Mouse (Mus musculus) heart, embryonic 11.5 days (tissue): ENCODE measurements around the gene Lzts3. TPM values are rescaled to one million over a fixed set of nuclear protein-coding genes. Genes with fewer than 3 reads are reported as not detected.
A peak's percentile ranks its signal among the peaks of the same experiment; 100 is the strongest.

ENCODE experiments used
- ATAC-seq: fragments of 200-750 bp; cut with Nextera tagmentation; replicated peaks from 2 replicates; pipeline ENCODE4 v1.8.0; 2017; ENCODE audit warnings: moderate library complexity; ENCODE audit not compliant: insufficient number of reproducible peaks, low FRiP score, low TSS enrichment
- H3K27ac ChIP-seq: fragments of 300-500 bp; sonication (generic); 2 replicates; pipeline ENCODE4 v1.5.1; 2014; ENCODE audit warnings: mild to moderate bottlenecking, low read depth, low read length
- H3K27me3 ChIP-seq: fragments of 300-500 bp; sonication (generic); 2 replicates; pipeline ENCODE4 v1.6.1; 2014; ENCODE audit warnings: mild to moderate bottlenecking, low read length, mixed read lengths; ENCODE audit not compliant: control insufficient read depth, insufficient read depth
- H3K36me3 ChIP-seq: fragments of 300-500 bp; sonication (generic); 2 replicates; pipeline ENCODE4 v1.6.1; 2014; ENCODE audit warnings: mild to moderate bottlenecking, low read length, moderate library complexity, mixed read lengths; ENCODE audit not compliant: control insufficient read depth, insufficient read depth
- H3K4me1 ChIP-seq: fragments of 300-500 bp; sonication (generic); 2 replicates; pipeline ENCODE4 v1.6.1; 2014; ENCODE audit warnings: low read length; ENCODE audit not compliant: control insufficient read depth, insufficient read depth
- H3K4me2 ChIP-seq: fragments of 300-500 bp; sonication (generic); 2 replicates; pipeline ENCODE4 v1.6.1; 2014; ENCODE audit warnings: mild to moderate bottlenecking, moderate library complexity
- H3K4me3 ChIP-seq: fragments of 300-500 bp; sonication (generic); 2 replicates; pipeline ENCODE4 v1.5.1; 2014; ENCODE audit warnings: low read depth, low read length
- H3K9ac ChIP-seq: fragments of 300-500 bp; sonication (generic); 2 replicates; pipeline ENCODE4 v1.6.1; 2014; ENCODE audit warnings: mild to moderate bottlenecking, low read depth, low read length, moderate library complexity
- H3K9me3 ChIP-seq: fragments of 300-500 bp; sonication (generic); replicated peaks from 2 replicates; pipeline ENCODE4 v1.6.1; 2016; ENCODE audit warnings: low read length; ENCODE audit not compliant: control insufficient read depth
- WGBS: fragments of 180-500 bp; shearing (Covaris S2); extraction: QIAGEN DNeasy Blood & Tissue Kit; methylation state at CpG from one replicate; pipeline ENCODE4 v1.1.7; 2014; ENCODE audit not compliant: insufficient replicate concordance; 5-methylcytosine and 5-hydroxymethylcytosine counted together
- polyA plus RNA-seq: library from polyadenylated mRNA; unstranded; fragments of >200 nt; fragmentation: Nextera tagmentation; extraction: Ambion mirVana; gene quantifications from 2 replicates; pipeline ENCODE4 v1.2.1, GENCODE M21; 2014

Lzts3 gene
- polyA plus RNA-seq, 1 experiment from 2014 or later: 0.69 TPM

GRCm38 (mm10) chr2:130645198-130645597 is 2.6 kb upstream of the Lzts3 start:
- H3K4me2 ChIP-seq: no peak overlapping the region
- H3K9ac ChIP-seq: no peak overlapping the region
- H3K4me3 ChIP-seq: no peak overlapping the region
- ATAC-seq: no peak
- WGBS: 82% methylated on average over 4 of the region's 4 CpGs
- H3K9me3 ChIP-seq: no peaks in the 10 kb centered on the region
- H3K27me3 ChIP-seq: peaks cover 11% of the 10 kb centered on the region
- no peaks in the 10 kb centered on the region; the same call in 1 of the 2 replicates for H3K4me1 ChIP-seq
- H3K36me3 ChIP-seq: no peaks in the 10 kb centered on the region
- no peak overlapping the region for H3K27ac ChIP-seq

GRCm38 (mm10) chr2:130642197-130642660 is 374 bp downstream of the Lzts3 start:
- H3K9me3 ChIP-seq: no peaks in the 10 kb centered on the region
- H3K4me2 ChIP-seq: peak overlapping the region; percentile 95
- peaks cover 30% of the 10 kb centered on the region for H3K27me3 ChIP-seq
- under 1% methylated on average over 25 of the region's 27 CpGs for WGBS
- no peaks in the 10 kb centered on the region; the same call in 1 of the 2 replicates for H3K4me1 ChIP-seq
- no peak overlapping the region for H3K27ac ChIP-seq
- peak; percentile 55 for ATAC-seq
- H3K9ac ChIP-seq: peak overlapping the region; percentile 70
- peak overlapping the region; percentile 49 for H3K4me3 ChIP-seq
- H3K36me3 ChIP-seq: no peaks in the 10 kb centered on the region

- H3K9ac ChIP-seq: no peak overlapping the region; the same call in 1 of the 2 replicates
- ATAC-seq: no peak
- no peak overlapping the region for H3K27ac ChIP-seq
- WGBS: 66% methylated on average over 6 of the region's 6 CpGs
- H3K4me3 ChIP-seq: no peak overlapping the region
- peak overlapping the region; percentile 95; the same call in 1 of the 2 replicates for H3K4me2 ChIP-seq
- H3K4me1 ChIP-seq: no peaks in the 10 kb centered on the region; the same call in 1 of the 2 replicates
- H3K9me3 ChIP-seq: no peaks in the 10 kb centered on the region
- no peaks in the 10 kb centered on the region for H3K36me3 ChIP-seq
- peaks cover 37% of the 10 kb centered on the region for H3K27me3 ChIP-seq
Measured at GRCm38 (mm10) chr2:130641351-130642025, 1.1 kb downstream of the Lzts3 start.

- Histone ChIP-seq H3K4me1 (peaks cover 16% of the 10 kb centered on the region), H3K9me3 (no peaks in the 10 kb centered on the region), H3K4me3 (no peak overlapping the region), H3K27me3 (peaks cover 59% of the 10 kb centered on the region), H3K36me3 (no peaks in the 10 kb centered on the region), H3K9ac (no peak overlapping the region), H3K4me2 (no peak overlapping the region), H3K27ac (no peak overlapping the region)
- ATAC-seq: no peak
- 63% methylated on average over 6 of the region's 6 CpGs for WGBS
Measured at GRCm38 (mm10) chr2:130639276-130639675, 3.3 kb downstream of the Lzts3 start.

GRCm38 (mm10) chr2:130638101-130638611 is 4.4 kb downstream of the Lzts3 start:
- Histone ChIP-seq H3K4me2 (no peak overlapping the region), H3K27me3 (peaks cover 69% of the 10 kb centered on the region), H3K27ac (no peak overlapping the region), H3K4me3 (no peak overlapping the region), H3K9ac (no peak overlapping the region), H3K4me1 (peaks cover 18% of the 10 kb centered on the region), H3K9me3 (no peaks in the 10 kb centered on the region), H3K36me3 (no peaks in the 10 kb centered on the region)
- WGBS: 22% methylated on average over 16 of the region's 16 CpGs
- no peak for ATAC-seq

GRCm38 (mm10) chr2:130635847-130636246 is 6.8 kb downstream of the Lzts3 start:
- H3K9me3 ChIP-seq: no peaks in the 10 kb centered on the region
- H3K4me1 ChIP-seq: peaks cover 18% of the 10 kb centered on the region
- H3K9ac ChIP-seq: no peak overlapping the region
- 7% methylated on average over 21 of the region's 21 CpGs for WGBS
- no peaks in the 10 kb centered on the region for H3K36me3 ChIP-seq
- peak; percentile 14; the same call in 1 of the 2 replicates for ATAC-seq
- peak overlapping the region; percentile 81 for H3K4me2 ChIP-seq
- peaks cover 69% of the 10 kb centered on the region for H3K27me3 ChIP-seq
- peak overlapping the region; percentile 47 for H3K4me3 ChIP-seq
- H3K27ac ChIP-seq: no peak overlapping the region

GRCm38 (mm10) chr2:130634739-130635411 is 7.7 kb downstream of the Lzts3 start:
- Histone ChIP-seq H3K36me3 (no peaks in the 10 kb centered on the region), H3K9ac (peak overlapping the region; percentile 57), H3K9me3 (no peaks in the 10 kb centered on the region), H3K4me2 (peak overlapping the region; percentile 81), H3K4me1 (peaks cover 18% of the 10 kb centered on the region), H3K27me3 (peaks cover 61% of the 10 kb centered on the region), H3K27ac (no peak overlapping the region), H3K4me3 (peak overlapping the region; percentile 47)
- no peak; the same call in 1 of the 2 replicates for ATAC-seq
- 0% methylated on average over 38 of the region's 38 CpGs for WGBS

GRCm38 (mm10) chr2:130634006-130634738 is 8.4 kb downstream of the Lzts3 start:
- no peak for ATAC-seq
- Histone ChIP-seq H3K4me2 (peak overlapping the region; percentile 81), H3K4me3 (peak overlapping the region; percentile 47), H3K27ac (no peak overlapping the region), H3K36me3 (no peaks in the 10 kb centered on the region), H3K4me1 (peaks cover 18% of the 10 kb centered on the region), H3K9ac (peak overlapping the region; percentile 57), H3K27me3 (peaks cover 61% of the 10 kb centered on the region), H3K9me3 (no peaks in the 10 kb centered on the region)
- WGBS: 10% methylated on average over 12 of the region's 14 CpGs
